8 mouse cellular contexts compared by ENCODE assay signal in genomic region chr17:34952378-34953040, GRCm38 (mm10). TPM values are rescaled to one million over a fixed set of nuclear protein-coding genes. Genes with fewer than 3 reads are reported as not detected.
DNase-seq lines count a peak whose midpoint lies in the region; ATAC-seq lines count a peak whose summit lies in the region.

No protein-coding gene starts in this region.

- peaks cover 21% of the 10 kb centered on the region for H3K27me3 ChIP-seq in erythroblast, embryonic 14.5 days (ENCODE audit: control insufficient read depth)
- H3K27me3 ChIP-seq in heart, embryonic 13.5 days (replicated peaks): peaks cover 21% of the 10 kb centered on the region
- no peaks in the 10 kb centered on the region for H3K27me3 ChIP-seq in kidney, embryonic 16.5 days (ENCODE audit: insufficient read depth, low read length)
- peaks cover 28% of the 10 kb centered on the region for H3K27me3 ChIP-seq in liver, embryonic 12.5 days (replicated peaks)
- H3K27me3 ChIP-seq in stomach, embryonic 14.5 days (ENCODE audit: control insufficient read depth, insufficient read depth, low read length): no peaks in the 10 kb centered on the region

- H3K9ac ChIP-seq in heart, embryonic 13.5 days: peak overlapping the region; percentile 99
- peak overlapping the region; percentile 96 for H3K9ac ChIP-seq in kidney, embryonic 16.5 days (replicated peaks; ENCODE audit: low read length)
- H3K9ac ChIP-seq in liver, embryonic 12.5 days: peak overlapping the region; percentile 97
- H3K9ac ChIP-seq in stomach, embryonic 14.5 days (replicated peaks; ENCODE audit: low read depth, low read length): peak overlapping the region; percentile 99

- H3K4me1 ChIP-seq in brown adipose tissue, adult 24 weeks (ENCODE audit: control insufficient read depth, insufficient read depth, insufficient read length, low read length): no peaks in the 10 kb centered on the region; the same call in 1 of the 2 replicates
- peaks cover 26% of the 10 kb centered on the region for H3K4me1 ChIP-seq in erythroblast, embryonic 14.5 days (ENCODE audit: control insufficient read depth)
- peaks cover 18% of the 10 kb centered on the region for H3K4me1 ChIP-seq in heart, embryonic 13.5 days
- peaks cover 9% of the 10 kb centered on the region for H3K4me1 ChIP-seq in kidney, embryonic 16.5 days (ENCODE audit: insufficient read depth, low read length)
- H3K4me1 ChIP-seq in liver, embryonic 12.5 days: peaks cover 31% of the 10 kb centered on the region
- peaks cover 10% of the 10 kb centered on the region for H3K4me1 ChIP-seq in stomach, embryonic 14.5 days (ENCODE audit: control insufficient read depth, insufficient read depth, low read length)

- H3K4me2 ChIP-seq in heart, embryonic 13.5 days: peak overlapping the region; percentile 95
- peak overlapping the region; percentile 71 for H3K4me2 ChIP-seq in kidney, embryonic 16.5 days (replicated peaks; ENCODE audit: low read depth, low read length)
- peak overlapping the region; percentile 88 for H3K4me2 ChIP-seq in liver, embryonic 12.5 days
- peak overlapping the region; percentile 76 for H3K4me2 ChIP-seq in stomach, embryonic 14.5 days (replicated peaks; ENCODE audit: low read depth, low read length)

- H3K4me3 ChIP-seq in brown adipose tissue, adult 24 weeks (ENCODE audit: insufficient read depth, low read depth, low read length): peak overlapping the region; percentile 98
- peak overlapping the region; percentile 75 for H3K4me3 ChIP-seq in erythroblast, embryonic 14.5 days (replicated peaks)
- H3K4me3 ChIP-seq in heart, embryonic 13.5 days: peak overlapping the region; percentile 83
- peak overlapping the region; percentile 88 for H3K4me3 ChIP-seq in kidney, embryonic 16.5 days (ENCODE audit: low read length)
- H3K4me3 ChIP-seq in liver, embryonic 12.5 days: peak overlapping the region; percentile 83
- H3K4me3 ChIP-seq in stomach, embryonic 14.5 days (ENCODE audit: low read depth, low read length): peak overlapping the region; percentile 98

- peaks cover 2% of the 10 kb centered on the region; the same call in 1 of the 2 replicates for H3K9me3 ChIP-seq in erythroblast, embryonic 14.5 days (ENCODE audit: control insufficient read depth, low read length)
- H3K9me3 ChIP-seq in heart, embryonic 13.5 days: no peaks in the 10 kb centered on the region
- no peaks in the 10 kb centered on the region for H3K9me3 ChIP-seq in kidney, embryonic 16.5 days (ENCODE audit: low read length)
- H3K9me3 ChIP-seq in liver, embryonic 12.5 days (replicated peaks): no peaks in the 10 kb centered on the region
- no peaks in the 10 kb centered on the region for H3K9me3 ChIP-seq in stomach, embryonic 14.5 days (ENCODE audit: control insufficient read depth, low read depth, low read length)

- H3K27ac ChIP-seq in brown adipose tissue, adult 24 weeks (replicated peaks; ENCODE audit: low read depth, low read length): peak overlapping the region; percentile 80
- H3K27ac ChIP-seq in heart, embryonic 13.5 days (replicated peaks): peak overlapping the region; percentile 87
- H3K27ac ChIP-seq in kidney, embryonic 16.5 days (ENCODE audit: low read length): peak overlapping the region; percentile 89
- peak overlapping the region; percentile 94 for H3K27ac ChIP-seq in liver, embryonic 12.5 days
- peak overlapping the region; percentile 92 for H3K27ac ChIP-seq in stomach, embryonic 14.5 days (ENCODE audit: low read length)

- peaks cover 23% of the 10 kb centered on the region for H3K36me3 ChIP-seq in erythroblast, embryonic 14.5 days (ENCODE audit: control insufficient read depth)
- peaks cover 23% of the 10 kb centered on the region for H3K36me3 ChIP-seq in heart, embryonic 13.5 days
- H3K36me3 ChIP-seq in kidney, embryonic 16.5 days (ENCODE audit: insufficient read depth, low read length): peaks cover 21% of the 10 kb centered on the region
- peaks cover 25% of the 10 kb centered on the region for H3K36me3 ChIP-seq in liver, embryonic 12.5 days
- H3K36me3 ChIP-seq in stomach, embryonic 14.5 days (ENCODE audit: control insufficient read depth, insufficient read depth, low read length): peaks cover 22% of the 10 kb centered on the region

- WGBS in heart, embryonic 13.5 days: under 1% methylated on average over 23 of the region's 23 CpGs
- 1% methylated on average over 23 of the region's 23 CpGs for WGBS in kidney, embryonic 16.5 days
- WGBS in liver, embryonic 12.5 days (ENCODE audit: insufficient replicate concordance): under 1% methylated on average over 23 of the region's 23 CpGs
- under 1% methylated on average over 23 of the region's 23 CpGs for WGBS in stomach, embryonic 14.5 days

- peak; percentile 71; the same call in 1 of the 2 replicates for ATAC-seq in heart, embryonic 13.5 days (ENCODE audit: extremely low read depth, insufficient number of reproducible peaks, low FRiP score, low TSS enrichment)
- ATAC-seq in kidney, embryonic 16.5 days (ENCODE audit: low FRiP score, low TSS enrichment): peak; percentile 80
- ATAC-seq in liver, embryonic 12.5 days: peak; percentile 65
- ATAC-seq in stomach, embryonic 14.5 days (ENCODE audit: insufficient number of reproducible peaks, insufficient read depth, low FRiP score, low read depth): peak; percentile 79

- DNase-seq in CD4-positive, CD25-positive, alpha-beta regulatory T cell, adult 2 months (ENCODE audit: low read depth, low spot score): peak; percentile 83
- DNase-seq in naive thymus-derived CD4-positive, alpha-beta T cell, adult 2 months (ENCODE audit: low read depth): peak; percentile 86

RNA-seq across cellular contexts. Expression of gene Hspa1b, which starts 6.5 kb away (rescaled TPM):
- polyA plus RNA-seq in brown adipose tissue, adult 24 weeks (2012; ENCODE audit: insufficient read depth, insufficient read length, missing spikeins): 5.2 and 26.8 TPM in 2 replicates
- polyA plus RNA-seq in erythroblast, embryonic 14.5 days (2012): 408 and 454 TPM in 2 replicates
- 0.19 and 0.20 TPM in 2 replicates for polyA plus RNA-seq in heart, embryonic 13.5 days (2015; fragmentation: Nextera tagmentation; extraction: Ambion mirVana)
- polyA plus RNA-seq in kidney, embryonic 16.5 days (2015; fragmentation: Nextera tagmentation; extraction: Ambion mirVana): 0.76 and 0.80 TPM in 2 replicates
- 0.11 and 0.21 TPM in 2 replicates for polyA plus RNA-seq in liver, embryonic 12.5 days (2016; fragmentation: Nextera tagmentation; extraction: Ambion mirVana)
- 0.54 and 0.84 TPM in 2 replicates for polyA plus RNA-seq in stomach, embryonic 14.5 days (2014; fragmentation: Nextera tagmentation; extraction: Ambion mirVana)

RNA-seq across cellular contexts. Expression of gene Gm20481, which starts 17.2 kb away (rescaled TPM):
- not detected in 2 replicates for polyA plus RNA-seq in brown adipose tissue, adult 24 weeks (2012; ENCODE audit: insufficient read depth, insufficient read length, missing spikeins)
- not detected in 2 replicates for polyA plus RNA-seq in erythroblast, embryonic 14.5 days (2012)
- not detected in 2 replicates for polyA plus RNA-seq in heart, embryonic 13.5 days (2015; fragmentation: Nextera tagmentation; extraction: Ambion mirVana)
- polyA plus RNA-seq in kidney, embryonic 16.5 days (2015; fragmentation: Nextera tagmentation; extraction: Ambion mirVana): not detected in 2 replicates
- 0.73 TPM in 1 of 2 replicates, not detected in the other for polyA plus RNA-seq in liver, embryonic 12.5 days (2016; fragmentation: Nextera tagmentation; extraction: Ambion mirVana)
- 0.66 TPM in 1 of 2 replicates, not detected in the other for polyA plus RNA-seq in stomach, embryonic 14.5 days (2014; fragmentation: Nextera tagmentation; extraction: Ambion mirVana)

RNA-seq across cellular contexts. Expression of gene Hspa1a, which starts 19.4 kb away (rescaled TPM):
- polyA plus RNA-seq in brown adipose tissue, adult 24 weeks (2012; ENCODE audit: insufficient read depth, insufficient read length, missing spikeins): 6.3 and 18.9 TPM in 2 replicates
- 195 and 214 TPM in 2 replicates for polyA plus RNA-seq in erythroblast, embryonic 14.5 days (2012)
- polyA plus RNA-seq in heart, embryonic 13.5 days (2015; fragmentation: Nextera tagmentation; extraction: Ambion mirVana): 3.9 TPM in 2 replicates
- polyA plus RNA-seq in kidney, embryonic 16.5 days (2015; fragmentation: Nextera tagmentation; extraction: Ambion mirVana): 11.2 and 13.4 TPM in 2 replicates
- polyA plus RNA-seq in liver, embryonic 12.5 days (2016; fragmentation: Nextera tagmentation; extraction: Ambion mirVana): 2.8 and 5.0 TPM in 2 replicates
- polyA plus RNA-seq in stomach, embryonic 14.5 days (2014; fragmentation: Nextera tagmentation; extraction: Ambion mirVana): 4.9 and 6.0 TPM in 2 replicates

RNA-seq across cellular contexts. Expression of gene Hspa1l, which starts 20.0 kb away (rescaled TPM):
- polyA plus RNA-seq in brown adipose tissue, adult 24 weeks (2012; ENCODE audit: insufficient read depth, insufficient read length, missing spikeins): 0.48 and 0.71 TPM in 2 replicates
- 0.04 TPM in 1 of 2 replicates, not detected in the other for polyA plus RNA-seq in erythroblast, embryonic 14.5 days (2012)
- polyA plus RNA-seq in heart, embryonic 13.5 days (2015; fragmentation: Nextera tagmentation; extraction: Ambion mirVana): 2.1 and 2.2 TPM in 2 replicates
- polyA plus RNA-seq in kidney, embryonic 16.5 days (2015; fragmentation: Nextera tagmentation; extraction: Ambion mirVana): 1.0 and 1.3 TPM in 2 replicates
- 0.38 and 0.49 TPM in 2 replicates for polyA plus RNA-seq in liver, embryonic 12.5 days (2016; fragmentation: Nextera tagmentation; extraction: Ambion mirVana)
- polyA plus RNA-seq in stomach, embryonic 14.5 days (2014; fragmentation: Nextera tagmentation; extraction: Ambion mirVana): 0.73 and 0.75 TPM in 2 replicates

RNA-seq across cellular contexts. Expression of gene Neu1, which starts 21.5 kb away (rescaled TPM):
- 9.1 and 10.2 TPM in 2 replicates for polyA plus RNA-seq in brown adipose tissue, adult 24 weeks (2012; ENCODE audit: insufficient read depth, insufficient read length, missing spikeins)
- polyA plus RNA-seq in erythroblast, embryonic 14.5 days (2012): 0.31 and 0.38 TPM in 2 replicates
- polyA plus RNA-seq in heart, embryonic 13.5 days (2015; fragmentation: Nextera tagmentation; extraction: Ambion mirVana): 18.1 and 19.2 TPM in 2 replicates
- polyA plus RNA-seq in kidney, embryonic 16.5 days (2015; fragmentation: Nextera tagmentation; extraction: Ambion mirVana): 50.0 and 54.1 TPM in 2 replicates
- 16.9 and 17.3 TPM in 2 replicates for polyA plus RNA-seq in liver, embryonic 12.5 days (2016; fragmentation: Nextera tagmentation; extraction: Ambion mirVana)
- polyA plus RNA-seq in stomach, embryonic 14.5 days (2014; fragmentation: Nextera tagmentation; extraction: Ambion mirVana): 15.1 and 16.2 TPM in 2 replicates

Comparison
In these comparisons a context has a peak if more than half of its experiments do, and no peak if none do; other contexts are left out.
1. Peak in every context shown above with its lines: DNase-seq, ATAC-seq, H3K4me3 ChIP-seq and H3K27ac ChIP-seq.
2. RNA of gene Hspa1b, which starts 6.5 kb away (polyA plus RNA-seq): 408 to 454 TPM in erythroblast, embryonic 14.5 days; 5.2 to 26.8 TPM in brown adipose tissue, adult 24 weeks, 0.76 to 0.80 TPM in kidney, embryonic 16.5 days, 0.54 to 0.84 TPM in stomach, embryonic 14.5 days, 0.11 to 0.21 TPM in liver, embryonic 12.5 days and 0.19 to 0.20 TPM in heart, embryonic 13.5 days; every median in the first group is over 10 times any median in the second.